Mouse (Mus musculus): Measurements from ENCODE around the gene Acoxl.

- TF ChIP-seq CTCF (IDR thresholded peaks at IDR 0.05; ENCODE audit: insufficient read depth, low read depth, low read length) (no peak), POLR2A (IDR thresholded peaks at IDR 0.05; ENCODE audit: insufficient read depth, low read depth, low read length) (no peak)
Observed at GRCm38 (mm10) chr2:128086996-128087526, 248.4 kb downstream of the Acoxl start.

Data from olfactory bulb, adult 2 months (tissue).